Mouse (Mus musculus): Measurements from ENCODE around the gene Fuca2. TPM values are rescaled to one million over a fixed set of nuclear protein-coding genes. Genes with fewer than 3 reads are reported as not detected.

Fuca2 gene
- polyA plus RNA-seq, 1 experiment: 114 TPM

GRCm38 (mm10) chr10:13521857-13522256, 22.5 kb downstream of the Fuca2 start:
- TF ChIP-seq CTCF (IDR thresholded peaks at IDR 0.05; ENCODE audit: low read depth, low read length): no peak
- no peak for TF ChIP-seq POLR2A (IDR thresholded peaks at IDR 0.05; ENCODE audit: borderline replicate concordance, low read depth, low read length)
- Histone ChIP-seq H3K27ac (ENCODE audit: insufficient read depth, low read depth, low read length) (no peak overlapping the region), H3K4me3 (ENCODE audit: insufficient read depth, low read length) (no peak overlapping the region), H3K4me1 (ENCODE audit: control insufficient read depth, insufficient read depth, low read length) (peaks cover 3% of the 10 kb centered on the region)

- Histone ChIP-seq H3K27ac (ENCODE audit: insufficient read depth, low read depth, low read length) (no peak overlapping the region), H3K4me3 (ENCODE audit: insufficient read depth, low read length) (no peak overlapping the region), H3K4me1 (ENCODE audit: control insufficient read depth, insufficient read depth, low read length) (peaks cover 3% of the 10 kb centered on the region)
- TF ChIP-seq POLR2A (IDR thresholded peaks at IDR 0.05; ENCODE audit: borderline replicate concordance, low read depth, low read length): no peak
- TF ChIP-seq CTCF (IDR thresholded peaks at IDR 0.05; ENCODE audit: low read depth, low read length): no peak
These were observed 28.8 kb downstream of the Fuca2 start for GRCm38 (mm10) chr10:13528155-13528554.

- Histone ChIP-seq H3K4me3 (ENCODE audit: insufficient read depth, low read length) (no peak overlapping the region), H3K4me1 (ENCODE audit: control insufficient read depth, insufficient read depth, low read length) (0 out of 2 replicates have a peak, but pooled peaks cover 1% of the 10 kb centered on the region), H3K27ac (ENCODE audit: insufficient read depth, low read depth, low read length) (no peak overlapping the region)
- TF ChIP-seq CTCF (IDR thresholded peaks at IDR 0.05; ENCODE audit: low read depth, low read length) (no peak), POLR2A (IDR thresholded peaks at IDR 0.05; ENCODE audit: borderline replicate concordance, low read depth, low read length) (no peak)
These were observed 35.4 kb downstream of the Fuca2 start for GRCm38 (mm10) chr10:13534751-13535150.

GRCm38 (mm10) chr10:13536706-13537105, 37.4 kb downstream of the Fuca2 start:
- no peak overlapping the region for H3K4me3 ChIP-seq (ENCODE audit: insufficient read depth, low read length)
- no peak overlapping the region for H3K27ac ChIP-seq (ENCODE audit: insufficient read depth, low read depth, low read length)
- peaks cover 7% of the 10 kb centered on the region; the same call in 1 of the 2 replicates for H3K4me1 ChIP-seq (ENCODE audit: control insufficient read depth, insufficient read depth, low read length)
- no peak for TF ChIP-seq POLR2A (IDR thresholded peaks at IDR 0.05; ENCODE audit: borderline replicate concordance, low read depth, low read length)

- no peak for TF ChIP-seq POLR2A (IDR thresholded peaks at IDR 0.05; ENCODE audit: borderline replicate concordance, low read depth, low read length)
- TF ChIP-seq CTCF (IDR thresholded peaks at IDR 0.05; ENCODE audit: low read depth, low read length): no peak
- no peak overlapping the region for H3K27ac ChIP-seq (ENCODE audit: insufficient read depth, low read depth, low read length)
- peaks cover 7% of the 10 kb centered on the region; the same call in 1 of the 2 replicates for H3K4me1 ChIP-seq (ENCODE audit: control insufficient read depth, insufficient read depth, low read length)
- H3K4me3 ChIP-seq (ENCODE audit: insufficient read depth, low read length): no peak overlapping the region
These were observed 40.5 kb downstream of the Fuca2 start for GRCm38 (mm10) chr10:13539769-13540333.

GRCm38 (mm10) chr10:13541721-13542120, 42.4 kb downstream of the Fuca2 start:
- TF ChIP-seq POLR2A (IDR thresholded peaks at IDR 0.05; ENCODE audit: borderline replicate concordance, low read depth, low read length): no peak
- TF ChIP-seq CTCF (IDR thresholded peaks at IDR 0.05; ENCODE audit: low read depth, low read length): no peak
- no peak overlapping the region for H3K4me3 ChIP-seq (ENCODE audit: insufficient read depth, low read length)
- H3K4me1 ChIP-seq (ENCODE audit: control insufficient read depth, insufficient read depth, low read length): peaks cover 7% of the 10 kb centered on the region; the same call in 1 of the 2 replicates
- H3K27ac ChIP-seq (ENCODE audit: insufficient read depth, low read depth, low read length): no peak overlapping the region

GRCm38 (mm10) chr10:13552646-13553497, 53.5 kb downstream of the Fuca2 start, which contains the start of the genes Adat2 and Pex3:
Adat2 (plus strand) TSS chr10:13552894.
Pex3 (minus strand) TSS chr10:13553142.
- Histone ChIP-seq H3K27ac (ENCODE audit: insufficient read depth, low read depth, low read length) (no peak within 1 kb of the TSS), H3K4me1 (ENCODE audit: control insufficient read depth, insufficient read depth, low read length) (peaks cover 5% of the 10 kb centered on the region; the same call in 1 of the 2 replicates), H3K4me3 (ENCODE audit: insufficient read depth, low read length) (peak within 1 kb of the TSS; percentile 69)
- TF ChIP-seq CTCF (IDR thresholded peaks at IDR 0.05; ENCODE audit: low read depth, low read length) (no peak), POLR2A (IDR thresholded peaks at IDR 0.05; ENCODE audit: borderline replicate concordance, low read depth, low read length) (no peak)

- no peak for TF ChIP-seq CTCF (IDR thresholded peaks at IDR 0.05; ENCODE audit: low read depth, low read length)
- TF ChIP-seq POLR2A (IDR thresholded peaks at IDR 0.05; ENCODE audit: borderline replicate concordance, low read depth, low read length): no peak
- H3K4me3 ChIP-seq (ENCODE audit: insufficient read depth, low read length): peak overlapping the region; percentile 69
- no peak overlapping the region for H3K27ac ChIP-seq (ENCODE audit: insufficient read depth, low read depth, low read length)
These were observed 54.2 kb downstream of the Fuca2 start for GRCm38 (mm10) chr10:13553498-13553985.

GRCm38 (mm10) chr10:13554316-13554715, 55.0 kb downstream of the Fuca2 start:
- no peak for TF ChIP-seq POLR2A (IDR thresholded peaks at IDR 0.05; ENCODE audit: borderline replicate concordance, low read depth, low read length)
- no peak for TF ChIP-seq CTCF (IDR thresholded peaks at IDR 0.05; ENCODE audit: low read depth, low read length)
- Histone ChIP-seq H3K27ac (ENCODE audit: insufficient read depth, low read depth, low read length) (no peak overlapping the region), H3K4me1 (ENCODE audit: control insufficient read depth, insufficient read depth, low read length) (peaks cover 5% of the 10 kb centered on the region; the same call in 1 of the 2 replicates), H3K4me3 (ENCODE audit: insufficient read depth, low read length) (no peak overlapping the region)

More at GRCm38 (mm10) chr10:13553498-13553985, 54.2 kb downstream of the Fuca2 start:
- peaks cover 5% of the 10 kb centered on the region; the same call in 1 of the 2 replicates for H3K4me1 ChIP-seq (ENCODE audit: control insufficient read depth, insufficient read depth, low read length)
